Mouse (Mus musculus) hindbrain, embryonic 16.5 days (tissue): ENCODE results near the gene Armc5. TPM values are rescaled to one million over a fixed set of nuclear protein-coding genes. Genes with fewer than 3 reads are reported as not detected.

Source experiments
- microRNA-seq: library from miRNA; unstranded; fragments of <30 nt; microRNA quantifications from one replicate; pipeline ENCODE4, GENCODE M21; 2017
- polyA plus RNA-seq: library from polyadenylated mRNA; unstranded; fragments of >200 nt; fragmentation: Nextera tagmentation; extraction: Ambion mirVana; gene quantifications from 2 replicates; pipeline ENCODE4 v1.2.1, GENCODE M21; 2015

Armc5 gene
- polyA plus RNA-seq, 1 experiment from 2014 or later = 12.0 TPM

Small RNAs within 50 kb of the gene (microRNA-seq; reads per million reads assigned to microRNA genes)
- not detected for gene Mir3103

Other genes starting within 250 kb of the Armc5 start
- gene Pycard, start 243.5 kb upstream of the Armc5 start, polyA plus RNA-seq = 7.3 and 9.3 TPM in 2 replicates
- 0.27 TPM in 1 of 2 replicates, not detected in the other for gene Trim72, start 233.4 kb upstream of the Armc5 start, polyA plus RNA-seq
- 0.94 and 1.0 TPM in 2 replicates for gene Itgam, start 174.7 kb upstream of the Armc5 start, polyA plus RNA-seq
- not detected in 2 replicates for gene Gm49368, start 174.7 kb upstream of the Armc5 start, polyA plus RNA-seq
- 0.10 TPM in 1 of 2 replicates, not detected in the other for gene Itgax, start 107.8 kb upstream of the Armc5 start, polyA plus RNA-seq
- gene Itgad, start 83.0 kb upstream of the Armc5 start, polyA plus RNA-seq = not detected in 2 replicates
- gene Cox6a2, start 31.0 kb upstream of the Armc5 start, polyA plus RNA-seq = 0.33 and 4.0 TPM in 2 replicates
- 6.3 and 7.9 TPM in 2 replicates for gene 9130023H24Rik, start 689 bp downstream of the Armc5 start, polyA plus RNA-seq
- gene Tgfb1i1, start 9.5 kb downstream of the Armc5 start, polyA plus RNA-seq = 27.8 and 34.6 TPM in 2 replicates
- gene Slc5a2, start 28.3 kb downstream of the Armc5 start, polyA plus RNA-seq = 0.15 TPM in 1 of 2 replicates, not detected in the other
- 22.7 and 26.9 TPM in 2 replicates for gene BC017158, start 60.8 kb downstream of the Armc5 start, polyA plus RNA-seq
- 69.3 and 82.4 TPM in 2 replicates for gene Rgs10, start 181.4 kb downstream of the Armc5 start, polyA plus RNA-seq
- 24.0 and 24.2 TPM in 2 replicates for gene Tial1, start 224.4 kb downstream of the Armc5 start, polyA plus RNA-seq